Mouse (Mus musculus) bone marrow, adult 2 months (tissue): ENCODE measurements around the gene Scp2. TPM values are rescaled to one million over a fixed set of nuclear protein-coding genes. Genes with fewer than 3 reads are reported as not detected.
"Not testable (repeated sequence)": the region's sequence is repeated elsewhere in the genome, so short reads cannot be mapped to it uniquely, and the experiment has no call there.

Source experiments
- H3K27ac ChIP-seq: fragments of 200-500 bp; 2 replicates; pipeline ENCODE4 v1.5.1; 2012; ENCODE audit warnings: low read depth, mild to moderate bottlenecking, control low read depth, inconsistent platforms, low read length; ENCODE audit not compliant: control insufficient read depth, poor library complexity, insufficient read depth
- H3K4me1 ChIP-seq: fragments of 200-500 bp; 2 replicates; pipeline ENCODE4 v1.6.1; 2011; ENCODE audit warnings: low read length; ENCODE audit not compliant: control insufficient read depth, insufficient read depth
- H3K4me3 ChIP-seq: fragments of 200-500 bp; replicated peaks from 2 replicates; pipeline ENCODE3; 2011; ENCODE audit warnings: mild to moderate bottlenecking, low read depth, low read length, control low read depth; ENCODE audit not compliant: control insufficient read depth
- CTCF ChIP-seq: fragments of 200-500 bp; IDR thresholded peaks from 2 replicates; pipeline ENCODE4 v1.5.1; 2011; ENCODE audit warnings: low read length, control low read depth; ENCODE audit not compliant: control insufficient read depth, insufficient read depth
- POLR2A ChIP-seq: fragments of 200-500 bp; IDR thresholded peaks from 2 replicates; pipeline ENCODE4 v1.6.1; 2011; ENCODE audit warnings: low read depth, mild to moderate bottlenecking, control low read depth, low read length, borderline replicate concordance; ENCODE audit not compliant: control insufficient read depth
- WGBS: fragments of 180-500 bp; shearing (Covaris S2); methylation state at CpG from one replicate; pipeline ENCODE4 v1.1.7; 2018; 5-methylcytosine and 5-hydroxymethylcytosine counted together
- polyA plus RNA-seq: library from polyadenylated mRNA; stranded (reverse); fragments of >200 nt; gene quantifications from 2 replicates; pipeline ENCODE4 v1.2.4, GENCODE M21; 2011; ENCODE audit warnings: low replicate concordance; ENCODE audit not compliant: missing spikeins, insufficient read depth, insufficient read length

Scp2 gene
- 27.1 and 81.7 TPM in 2 replicates for polyA plus RNA-seq

DNA sequence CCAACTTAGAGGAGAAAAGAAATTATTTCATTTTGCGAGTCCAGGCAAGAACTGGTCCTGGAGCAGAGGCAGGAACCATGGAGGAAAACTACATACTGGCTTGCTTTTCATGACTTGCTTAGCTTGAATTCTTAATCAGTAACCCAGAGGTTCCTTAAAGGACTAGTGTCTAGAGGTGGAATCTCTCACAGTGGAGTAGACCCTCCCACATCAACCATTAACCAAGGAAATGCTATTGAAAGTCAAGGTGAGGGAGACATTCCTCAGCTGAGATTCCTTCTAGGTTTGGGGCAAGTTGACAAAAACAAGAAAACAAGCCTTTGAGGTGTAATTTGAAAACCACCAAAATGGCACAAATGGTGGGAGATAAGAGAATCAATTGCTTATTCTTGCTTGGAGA lies at the start of gene Scp2:
TSS of gene Scp2 (minus strand) at position 119 of the 400 bp plus-strand sequence.
- WGBS: 77% methylated on average over 1 of the region's 1 CpGs
- Histone ChIP-seq H3K4me3 (no peak within 1 kb of the TSS), H3K27ac (no peak within 1 kb of the TSS), H3K4me1 (no peaks in the 10 kb centered on the region)
- no peak for TF ChIP-seq POLR2A
- TF ChIP-seq CTCF: no peak

- H3K4me1 ChIP-seq: no peaks in the 10 kb centered on the region
- 55% methylated on average over 2 of the region's 2 CpGs for WGBS
- H3K4me3 ChIP-seq: no peak overlapping the region
- no peak for TF ChIP-seq CTCF
- TF ChIP-seq POLR2A: no peak
- H3K27ac ChIP-seq: no peak overlapping the region
Measured at GRCm38 (mm10) chr4:108192821-108193323, 48.1 kb upstream of the Scp2 start.

DNA sequence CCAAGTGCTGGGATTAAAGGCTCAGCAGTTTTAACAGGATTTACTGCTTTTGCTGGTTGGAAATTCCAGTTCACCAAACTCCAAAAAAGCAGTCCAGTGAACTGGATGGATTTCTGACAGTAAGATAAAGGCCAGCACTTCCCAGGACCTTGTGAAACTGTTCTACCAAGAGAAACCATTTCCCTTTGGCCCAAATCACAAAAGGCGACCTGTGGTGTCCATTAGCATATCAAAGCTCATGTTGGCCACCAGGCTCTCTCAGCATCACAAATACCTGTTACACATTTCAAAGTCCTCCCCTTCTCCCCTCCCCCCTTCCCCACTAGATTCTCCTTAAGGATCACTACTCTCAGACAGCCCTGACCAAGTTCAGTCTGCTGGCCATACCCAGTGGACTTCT lies 37.5 kb upstream of the Scp2 start:
- WGBS: 60% methylated on average over 1 of the region's 1 CpGs
- TF ChIP-seq CTCF (no peak), POLR2A (no peak)

GRCm38 (mm10) chr4:108168056-108168455 lies 23.3 kb upstream of the Scp2 start:
- TF ChIP-seq POLR2A (no peak), CTCF (no peak)
- WGBS: 78% methylated on average over 6 of the region's 6 CpGs
- Histone ChIP-seq H3K4me3 (no peak overlapping the region), H3K27ac (no peak overlapping the region), H3K4me1 (no peaks in the 10 kb centered on the region)

More for the DNA sequence above, 37.5 kb upstream of the Scp2 start:
- Histone ChIP-seq H3K4me1 (no peaks in the 10 kb centered on the region), H3K27ac (no peak overlapping the region), H3K4me3 (no peak overlapping the region)

GRCm38 (mm10) chr4:108166874-108167273 lies 22.1 kb upstream of the Scp2 start:
- H3K4me3 ChIP-seq: no peak overlapping the region
- no peaks in the 10 kb centered on the region for H3K4me1 ChIP-seq
- 58% methylated on average over 4 of the region's 4 CpGs for WGBS
- no peak for TF ChIP-seq POLR2A
- no peak for TF ChIP-seq CTCF
- no peak overlapping the region for H3K27ac ChIP-seq

DNA sequence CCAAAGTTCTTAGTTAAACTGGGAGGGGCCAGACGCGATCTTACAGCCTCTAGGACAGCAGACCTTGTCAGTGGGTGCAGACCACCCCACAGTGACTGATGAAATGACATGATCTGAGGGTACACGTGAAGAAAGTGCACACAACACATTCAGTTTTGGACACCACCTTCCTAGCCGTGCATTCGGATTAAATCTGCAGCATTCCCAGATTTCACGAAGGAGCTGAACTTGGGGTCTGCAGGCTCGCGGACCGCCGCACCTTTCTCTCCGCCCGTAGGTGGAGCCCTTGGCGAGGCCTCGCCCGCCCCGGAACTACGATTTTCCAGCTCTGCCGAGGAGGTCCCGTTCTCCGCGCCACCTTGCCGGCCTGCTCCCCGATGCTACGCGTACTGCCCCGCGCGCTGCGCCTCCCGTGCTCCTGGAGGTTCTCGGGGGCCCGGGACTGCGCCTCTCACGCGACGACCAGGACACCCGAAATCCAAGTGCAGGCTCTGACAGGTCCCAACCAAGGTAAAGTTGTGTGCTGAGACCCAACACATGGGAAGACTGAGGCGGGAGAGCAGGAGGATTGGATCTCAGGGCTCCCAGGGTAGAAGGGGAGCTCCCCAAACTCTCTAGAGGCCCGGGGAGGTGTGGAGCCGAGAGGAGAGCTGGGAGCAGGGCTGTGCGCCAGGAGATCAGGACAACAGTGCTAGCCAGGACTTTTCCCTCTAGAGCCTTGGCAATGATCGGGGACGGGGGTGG lies 20.5 kb upstream of the Scp2 start, which contains the start of gene Echdc2:
TSS of gene Echdc2 (plus strand) at position 286 of the 744 bp plus-strand sequence.
- TF ChIP-seq CTCF (no peak), POLR2A (no peak)
- WGBS: 3% methylated on average over 43 of the region's 43 CpGs
- Histone ChIP-seq H3K4me3 (no peak within 1 kb of the TSS), H3K27ac (no peak within 1 kb of the TSS), H3K4me1 (no peaks in the 10 kb centered on the region)

- TF ChIP-seq POLR2A (no peak), CTCF (no peak)
- Histone ChIP-seq H3K27ac (no peak overlapping the region), H3K4me1 (no peaks in the 10 kb centered on the region), H3K4me3 (no peak overlapping the region)
- WGBS: 75% methylated on average over 3 of the region's 3 CpGs
Measured at GRCm38 (mm10) chr4:108163291-108163690, 18.5 kb upstream of the Scp2 start.

DNA sequence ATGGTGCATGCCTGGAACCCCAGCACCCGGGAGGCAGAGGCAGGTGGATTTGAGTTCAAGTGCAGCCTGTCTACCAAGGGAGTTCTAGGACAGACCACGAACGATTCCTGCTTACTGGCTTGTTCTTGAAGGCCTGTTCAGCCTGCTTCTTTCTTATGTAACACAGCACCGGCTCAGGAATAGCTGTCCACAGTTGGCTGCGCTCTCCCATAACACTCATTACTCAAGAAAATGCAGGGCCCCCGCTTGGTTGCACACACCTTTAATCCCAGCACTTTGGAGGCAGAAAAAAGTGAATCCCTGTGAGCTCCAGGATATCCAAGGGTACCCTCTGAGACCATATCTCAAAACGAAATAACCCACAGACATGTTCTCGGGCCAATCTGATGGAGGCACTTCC lies 17.1 kb upstream of the Scp2 start:
- Histone ChIP-seq H3K4me3 (no peak overlapping the region), H3K4me1 (no peaks in the 10 kb centered on the region), H3K27ac (no peak overlapping the region)
- WGBS: 87% methylated on average over 8 of the region's 8 CpGs
- TF ChIP-seq CTCF (no peak), POLR2A (no peak)

DNA sequence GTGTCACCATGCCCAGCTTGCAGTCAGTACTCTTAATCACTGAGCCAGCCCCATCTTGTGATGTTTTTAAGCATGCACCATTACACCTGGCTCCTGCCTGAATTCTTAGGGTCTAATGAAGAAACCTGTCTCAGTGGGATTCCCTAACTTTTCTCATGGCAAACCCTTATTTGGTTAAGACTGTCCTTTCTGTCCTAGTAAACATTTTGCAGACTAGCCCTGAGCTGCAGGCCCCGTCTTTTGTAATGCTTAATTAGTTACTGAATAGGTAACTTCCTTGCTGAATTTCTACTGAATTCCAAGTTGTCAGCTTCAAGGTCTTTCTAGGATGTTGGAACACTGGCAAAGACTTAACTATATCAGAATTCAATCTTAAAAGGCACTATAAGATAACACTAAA lies 10.3 kb upstream of the Scp2 start:
- 70% methylated on average over 1 of the region's 1 CpGs for WGBS
- H3K4me1 ChIP-seq, H3K27ac ChIP-seq, H3K4me3 ChIP-seq: not testable (repeated sequence)

DNA sequence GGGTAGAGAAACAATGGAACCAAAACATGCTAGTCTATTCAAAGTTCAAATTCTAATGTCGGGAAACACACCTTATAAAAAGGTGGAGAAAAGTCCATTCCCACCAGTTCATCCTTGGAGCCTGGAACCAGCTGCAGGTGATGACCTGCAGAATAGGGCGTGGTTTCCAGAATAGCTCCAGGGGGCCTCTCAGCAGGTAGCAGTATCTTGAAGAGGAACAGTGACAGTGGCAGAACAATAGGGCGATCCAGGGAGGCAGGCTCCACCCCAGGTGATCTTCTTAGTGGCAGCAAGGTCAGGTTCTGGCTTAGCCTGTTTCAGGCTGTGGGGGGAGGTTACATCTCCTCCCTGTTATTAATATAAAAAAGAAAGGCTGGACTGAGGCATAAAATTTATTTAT lies 756 bp upstream of the Scp2 start:
- H3K27ac ChIP-seq, H3K4me3 ChIP-seq, H3K4me1 ChIP-seq: not testable (repeated sequence)
- WGBS: 61% methylated on average over 3 of the region's 3 CpGs
